Mouse (Mus musculus) mouse trophoblast stem cell (cell line): ENCODE measurements around the gene Tmem236.

Experiments used
- in situ Hi-C, 2 experiments: fragments of 300-500 bp; cut with MseI, MboI; formaldehyde crosslinking; loops; 2 replicates in 1 of 2; 3 replicates in 1 of 2; pipeline ENCODE4 v1.15.1; 2025

Tmem236 gene

GRCm38 (mm10) chr2:14174334-14174733 is at the start of gene Tmem236:
Gene Tmem236, plus strand, starts transcription at chr2:14174523.
- in situ Hi-C loops = no loop called here

- in situ Hi-C loops = no loop called here
Measured at GRCm38 (mm10) chr2:14126387-14126786, 47.9 kb upstream of the Tmem236 start.

- in situ Hi-C loops = no loop called here
Measured at GRCm38 (mm10) chr2:14127629-14128028, 46.7 kb upstream of the Tmem236 start.

GRCm38 (mm10) chr2:14130641-14131339 is 43.5 kb upstream of the Tmem236 start:
- in situ Hi-C loops = no loop called here

GRCm38 (mm10) chr2:14132468-14133326 is 41.6 kb upstream of the Tmem236 start:
- in situ Hi-C loops = no loop called here

GRCm38 (mm10) chr2:14136906-14137305 is 37.4 kb upstream of the Tmem236 start:
- in situ Hi-C loops = no loop called here

GRCm38 (mm10) chr2:14139590-14139989 is 34.7 kb upstream of the Tmem236 start:
- in situ Hi-C loops = no loop called here

GRCm38 (mm10) chr2:14140044-14140443 is 34.3 kb upstream of the Tmem236 start:
- in situ Hi-C loops = no loop called here

- in situ Hi-C loops = no loop called here
Measured at GRCm38 (mm10) chr2:14145311-14145710, 29.0 kb upstream of the Tmem236 start.

GRCm38 (mm10) chr2:14146913-14147312 is 27.4 kb upstream of the Tmem236 start:
- in situ Hi-C loops = no loop called here

GRCm38 (mm10) chr2:14150829-14151228 is 23.5 kb upstream of the Tmem236 start:
- in situ Hi-C loops = no loop called here

- in situ Hi-C loops = no loop called here
Measured at GRCm38 (mm10) chr2:14151854-14152253, 22.5 kb upstream of the Tmem236 start.

- in situ Hi-C loops = no loop called here
Measured at GRCm38 (mm10) chr2:14159047-14159446, 15.3 kb upstream of the Tmem236 start.

- in situ Hi-C loops = no loop called here
Measured at GRCm38 (mm10) chr2:14159756-14160155, 14.6 kb upstream of the Tmem236 start.

- in situ Hi-C loops = no loop called here
Measured at GRCm38 (mm10) chr2:14164459-14165030, 9.8 kb upstream of the Tmem236 start.

GRCm38 (mm10) chr2:14165066-14165465 is 9.3 kb upstream of the Tmem236 start:
- in situ Hi-C loops = no loop called here

- in situ Hi-C loops = no loop called here
Measured at GRCm38 (mm10) chr2:14165618-14166344, 8.5 kb upstream of the Tmem236 start.

- in situ Hi-C loops = no loop called here
Measured at GRCm38 (mm10) chr2:14167721-14168120, 6.6 kb upstream of the Tmem236 start.

GRCm38 (mm10) chr2:14176460-14177193 is 2.3 kb downstream of the Tmem236 start:
- in situ Hi-C loops = no loop called here

GRCm38 (mm10) chr2:14184375-14184774 is 10.1 kb downstream of the Tmem236 start:
- in situ Hi-C loops = no loop called here

- in situ Hi-C loops = no loop called here
Measured at GRCm38 (mm10) chr2:14190684-14191083, 16.4 kb downstream of the Tmem236 start.
